Mouse (Mus musculus) cerebellum, adult 11-12 months (tissue): ENCODE measurements around the gene Eda.
"Not testable (repeated sequence)": the region's sequence is repeated elsewhere in the genome, so short reads cannot be mapped to it uniquely, and the experiment has no call there.

Experiments used
- DNase-seq: peaks from one replicate; pipeline ENCODE4 v3.0.0; 2022

Gene Eda

GRCm38 (mm10) chrX:100428693-100429092, 453.3 kb downstream of the Eda start, which contains the start of gene Otud6a:
Otud6a (plus strand) TSS chrX:100429013.
- no peak for DNase-seq

GRCm38 (mm10) chrX:100432311-100432710, 456.9 kb downstream of the Eda start:
- no peak for DNase-seq

GRCm38 (mm10) chrX:100442617-100443016, 467.2 kb downstream of the Eda start, which contains the start of gene Awat2:
Awat2 (minus strand) TSS chrX:100442717.
- DNase-seq, result not testable (repeated sequence)

DNA sequence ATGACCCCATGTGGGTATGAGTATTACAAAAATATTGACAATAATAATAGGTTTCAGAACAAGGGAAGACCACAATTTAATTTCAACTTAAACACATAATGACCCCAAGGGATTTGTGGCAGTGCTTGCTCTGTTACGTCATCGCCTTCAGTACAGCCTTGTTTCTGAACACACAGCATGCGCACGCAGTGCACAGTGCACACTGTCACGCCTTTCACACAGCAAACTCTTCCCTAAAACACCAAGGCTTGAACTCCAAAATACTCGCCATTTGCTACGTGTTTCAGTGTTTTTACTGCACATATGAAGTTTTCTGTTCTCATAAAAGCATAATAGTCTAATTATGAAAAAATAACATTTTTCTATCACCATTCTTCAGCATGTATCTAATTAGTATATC, 468.1 kb downstream of the Eda start:
- DNase-seq, result no peak
